Mouse (Mus musculus) yolk sac, embryonic 10.5 days (tissue): ENCODE data around the gene Ddrgk1.
"Not testable (repeated sequence)": the region's sequence is repeated elsewhere in the genome, so short reads cannot be mapped to it uniquely, and the experiment has no call there.

Experiments used
- DNase-seq: peaks from one replicate; pipeline ENCODE4 v3.0.0-alpha.2; 2017; ENCODE audit warnings: low spot score

Ddrgk1 gene

DNA sequence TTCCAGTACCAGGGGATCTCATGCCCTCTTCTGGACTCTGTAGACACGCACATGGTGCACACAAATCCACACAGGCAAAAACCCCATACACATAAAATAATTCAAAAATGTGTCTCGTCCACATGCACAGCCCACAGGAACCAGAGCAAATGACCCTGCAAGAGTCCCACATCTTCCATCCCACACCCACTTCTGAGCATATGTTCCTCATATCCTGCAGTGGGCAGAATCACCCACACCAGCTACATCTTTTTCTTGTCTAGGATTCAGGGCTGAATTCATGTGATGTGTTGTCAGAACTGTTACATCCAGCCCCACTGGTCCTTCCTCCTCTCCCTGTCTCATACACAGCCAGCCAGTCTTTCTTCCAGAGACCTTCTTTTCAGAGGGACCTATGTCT is 11.2 kb downstream of the Ddrgk1 start:
- DNase-seq = no peak

- DNase-seq = not testable (repeated sequence)
Observed at GRCm38 (mm10) chr2:130649028-130649427, 15.4 kb downstream of the Ddrgk1 start.

GRCm38 (mm10) chr2:130645198-130645597 is 19.3 kb downstream of the Ddrgk1 start:
- DNase-seq = no peak

DNA sequence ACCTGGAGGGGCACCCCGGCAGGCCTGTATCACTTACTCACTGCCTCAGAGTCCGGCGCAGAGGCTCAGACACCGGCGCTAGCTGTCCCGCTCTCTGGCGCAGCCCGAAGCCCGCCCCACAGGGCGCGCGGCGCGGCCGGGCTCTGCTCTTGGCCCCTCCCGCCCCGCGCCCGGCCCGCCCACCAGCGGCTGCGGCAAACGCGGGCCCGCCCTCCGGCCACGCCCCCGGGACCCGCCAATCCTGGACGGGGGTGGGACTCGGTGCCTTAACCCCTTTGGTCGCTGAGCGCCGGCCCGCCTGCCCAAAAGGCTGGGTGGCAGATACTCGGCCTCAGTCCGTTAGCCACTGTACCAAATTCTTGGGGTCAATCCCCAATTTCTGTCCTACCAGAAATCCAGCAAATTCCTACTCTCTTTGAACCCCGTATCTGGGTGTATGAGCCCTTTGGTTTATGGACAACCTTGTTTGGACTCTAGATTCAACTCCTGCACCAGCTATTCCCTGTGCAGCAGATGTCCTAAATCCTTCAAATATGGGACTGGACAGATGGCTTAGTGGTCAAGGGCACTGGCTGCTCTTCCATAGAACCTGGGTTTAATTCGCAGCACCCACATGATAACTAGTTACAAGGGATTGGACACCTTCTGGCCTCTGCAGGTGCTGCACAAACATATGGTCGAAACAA is 21.6 kb downstream of the Ddrgk1 start, which contains the start of gene Lzts3:
Gene Lzts3 (minus strand): TSS at position 120 of the 686 bp plus-strand sequence.
- DNase-seq = peak; percentile 89

GRCm38 (mm10) chr2:130642197-130642660 is 22.2 kb downstream of the Ddrgk1 start:
- no peak for DNase-seq

DNA sequence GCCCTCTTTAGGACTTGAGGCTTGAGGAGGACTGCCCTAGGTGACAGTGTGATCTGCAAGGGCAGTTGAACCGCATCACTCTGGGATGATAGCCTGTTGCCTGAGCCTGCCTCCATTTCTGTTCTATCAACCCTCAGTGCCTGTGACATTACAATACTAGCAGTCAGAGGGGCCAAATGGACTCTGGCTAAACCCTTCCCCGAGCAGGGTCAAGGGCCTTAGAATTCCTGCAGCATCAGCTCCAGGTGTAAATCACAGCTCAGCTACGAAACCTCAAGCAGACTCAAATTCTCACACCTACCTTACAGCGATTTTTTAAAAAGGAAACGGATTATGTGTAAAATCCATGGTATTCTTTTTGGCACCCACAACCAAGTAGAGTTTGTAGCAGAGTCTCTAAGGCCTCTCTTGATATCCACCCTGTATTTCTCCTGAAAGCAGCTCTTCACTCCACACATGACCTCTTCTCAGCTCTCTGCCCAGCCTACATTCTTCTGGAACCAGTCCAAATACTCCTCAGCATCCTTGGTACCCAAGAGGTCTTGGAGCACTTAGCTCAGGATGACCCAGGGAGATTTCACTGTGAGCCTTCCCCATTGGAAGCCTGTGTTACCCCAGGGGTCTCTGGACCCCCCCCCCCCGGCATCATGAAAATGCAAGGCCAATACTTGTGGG is 23.0 kb downstream of the Ddrgk1 start:
- no peak for DNase-seq

- no peak for DNase-seq
Observed at GRCm38 (mm10) chr2:130639276-130639675, 25.2 kb downstream of the Ddrgk1 start.

GRCm38 (mm10) chr2:130638101-130638611 is 26.3 kb downstream of the Ddrgk1 start:
- DNase-seq = peak; percentile 77

DNA sequence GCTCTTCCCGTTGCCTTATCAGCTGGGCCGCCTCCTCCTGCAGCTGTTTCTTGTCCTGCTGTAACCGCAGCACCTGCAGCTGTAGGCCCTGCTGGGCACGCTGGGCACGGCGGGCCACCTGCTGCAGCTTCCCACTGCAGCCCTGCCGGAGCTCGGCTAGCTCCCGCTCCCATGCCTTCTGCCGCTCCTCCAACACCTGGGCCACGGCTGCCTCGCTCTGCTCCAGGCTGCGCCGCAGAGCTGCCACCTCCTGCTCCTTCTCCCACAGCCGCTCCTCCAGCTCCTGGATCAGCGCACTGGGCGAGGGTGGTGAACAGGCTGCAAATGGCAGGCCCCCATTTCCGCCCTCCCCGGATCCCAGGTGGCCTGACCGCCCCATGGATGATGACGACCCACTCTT is 28.6 kb downstream of the Ddrgk1 start:
- DNase-seq = no peak

GRCm38 (mm10) chr2:130634739-130635411 is 29.6 kb downstream of the Ddrgk1 start:
- no peak for DNase-seq

- no peak for DNase-seq
Observed at GRCm38 (mm10) chr2:130634006-130634738, 30.3 kb downstream of the Ddrgk1 start.

GRCm38 (mm10) chr2:130632887-130633675 is 31.4 kb downstream of the Ddrgk1 start:
- no peak for DNase-seq

DNA sequence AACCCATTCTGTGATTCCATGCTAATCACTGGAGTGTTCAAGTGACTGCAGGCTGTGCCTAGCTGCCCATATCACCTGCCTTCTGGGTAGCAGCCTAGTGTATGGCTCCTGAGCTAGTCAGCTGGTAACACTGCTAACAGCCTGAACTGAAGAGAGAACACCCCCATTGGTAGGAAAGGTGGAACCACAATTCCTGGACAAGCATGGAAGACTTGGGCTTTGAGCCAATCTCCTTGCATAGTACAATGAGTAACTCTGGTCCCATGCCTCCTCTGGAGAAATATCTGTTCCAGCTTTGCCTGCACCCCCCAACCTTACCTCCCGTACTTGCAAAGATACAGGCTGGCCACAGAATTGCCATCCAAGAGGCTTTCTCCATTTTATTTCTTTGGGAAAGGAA is 32.0 kb downstream of the Ddrgk1 start:
- no peak for DNase-seq

DNA sequence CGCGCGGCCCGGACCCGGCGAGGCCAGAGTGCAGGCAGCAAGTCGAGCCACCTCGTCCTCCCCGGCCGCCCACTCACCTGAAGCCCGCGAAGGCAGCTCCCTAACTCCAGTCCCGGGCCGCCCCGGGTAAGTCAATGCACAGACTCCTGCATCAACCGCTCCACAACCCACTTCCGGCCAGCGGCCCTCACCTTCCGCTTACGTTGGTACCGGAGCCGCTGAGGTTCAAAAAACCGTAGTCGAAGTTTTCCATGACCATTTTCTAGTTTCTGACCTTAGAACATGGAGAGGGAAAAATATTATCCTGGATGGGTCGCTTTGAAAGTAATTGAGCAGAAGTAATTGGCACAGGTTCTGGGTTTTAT is 34.6 kb downstream of the Ddrgk1 start, which contains the start of the genes Fastkd5 and Ubox5:
Gene Fastkd5 (minus strand): TSS at position 189 of the 365 bp plus-strand sequence.
Gene Ubox5 (minus strand): TSS at position 200 of the 365 bp plus-strand sequence.
- peak; percentile 86 for DNase-seq

GRCm38 (mm10) chr2:130629080-130629838 is 35.2 kb downstream of the Ddrgk1 start:
- DNase-seq = no peak

DNA sequence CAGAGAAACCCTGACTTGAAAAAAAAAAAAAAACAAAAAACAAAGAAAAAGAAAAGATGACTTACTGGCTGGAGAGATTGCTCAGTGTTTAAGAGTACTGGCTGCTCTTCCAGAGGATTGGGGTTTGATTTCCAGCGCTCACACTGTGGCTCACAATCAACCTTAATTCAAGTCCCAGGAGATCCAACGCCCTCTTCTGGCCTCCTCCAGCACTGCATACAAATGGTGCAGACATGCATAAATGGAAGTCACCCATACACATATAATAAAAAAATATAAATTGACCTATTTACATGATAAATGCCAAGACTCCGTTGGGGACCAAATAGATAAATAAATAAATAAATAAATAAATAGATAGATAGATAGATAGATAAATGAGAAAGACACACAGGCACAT is 36.0 kb downstream of the Ddrgk1 start:
- DNase-seq = no peak

GRCm38 (mm10) chr2:130618972-130619371 is 45.5 kb downstream of the Ddrgk1 start:
- peak; percentile 60 for DNase-seq

DNA sequence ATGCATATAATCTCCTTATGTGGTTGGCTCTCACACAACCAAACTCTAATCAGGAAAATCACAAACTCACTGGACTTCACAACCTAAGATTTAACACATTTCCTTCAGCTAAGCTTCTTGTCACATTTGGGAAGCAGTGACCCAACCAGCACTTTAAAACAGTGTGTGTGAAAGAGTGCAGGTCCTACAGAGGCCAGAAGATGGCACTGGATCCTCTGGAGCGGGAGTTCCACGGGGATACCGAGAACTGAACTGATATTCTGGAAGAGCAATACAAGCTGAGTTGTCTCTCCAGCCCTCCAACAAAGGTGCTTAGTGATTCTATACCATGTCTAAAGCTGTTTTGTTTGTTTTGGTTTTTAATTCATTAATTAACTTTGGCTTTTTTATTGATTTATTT is 51.4 kb downstream of the Ddrgk1 start:
- no peak for DNase-seq
